Mouse (Mus musculus) retina, postnatal 1 day (tissue): ENCODE measurements around the gene Gm28539.
"Not testable (repeated sequence)": the region's sequence is repeated elsewhere in the genome, so short reads cannot be mapped to it uniquely, and the experiment has no call there.

Experiments
- DNase-seq: peaks from one replicate; pipeline ENCODE4 v3.0.0-alpha.2; 2012

The Gm28539 gene

GRCm38 (mm10) chr16:18969420-18970128 is 133.2 kb downstream of the Gm28539 start:
- no peak for DNase-seq

DNA sequence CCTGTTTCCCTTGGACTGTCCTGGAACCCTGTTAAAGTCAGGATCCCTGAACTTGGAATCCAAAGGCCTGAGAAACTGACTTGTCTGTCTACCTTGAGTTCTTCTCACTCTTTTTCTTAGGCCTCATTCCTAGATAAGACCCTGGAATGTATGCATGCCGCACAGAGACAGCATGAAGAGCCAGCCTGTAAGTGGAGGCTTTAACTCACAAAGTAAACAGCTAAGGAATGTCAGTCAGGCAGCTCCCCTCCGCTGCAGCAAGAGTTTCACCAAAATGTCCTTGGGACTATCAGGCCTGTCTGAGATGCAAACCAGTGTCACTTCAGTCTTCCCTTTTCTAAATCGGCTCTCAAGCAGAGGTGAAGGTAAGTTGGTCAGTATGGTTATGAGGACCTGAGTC is 134.5 kb downstream of the Gm28539 start:
- DNase-seq, result no peak

GRCm38 (mm10) chr16:18975665-18976064 is 139.3 kb downstream of the Gm28539 start:
- DNase-seq, result not testable (repeated sequence)

GRCm38 (mm10) chr16:18976315-18976714 is 139.9 kb downstream of the Gm28539 start:
- DNase-seq, result no peak

DNA sequence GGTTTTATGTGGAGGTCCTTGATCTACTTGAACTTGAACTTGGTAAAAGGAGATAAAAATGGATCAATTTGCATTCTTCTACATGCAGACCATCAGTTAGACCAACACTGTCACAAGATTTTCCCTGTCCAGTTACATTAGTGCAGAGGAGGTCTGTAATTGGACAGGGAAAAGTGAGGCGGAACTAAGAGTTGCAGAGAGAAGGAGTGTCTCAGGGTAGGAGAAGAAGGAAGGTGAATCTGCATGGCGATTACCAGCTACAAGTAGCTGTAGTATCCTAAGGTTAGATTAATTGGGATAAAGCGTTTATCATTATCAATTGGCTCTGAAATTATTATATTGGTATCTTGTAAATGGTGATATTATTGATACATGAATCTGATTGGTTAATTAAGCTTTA is 150.0 kb downstream of the Gm28539 start:
- no peak for DNase-seq

- DNase-seq, result no peak
These were observed 150.5 kb downstream of the Gm28539 start for GRCm38 (mm10) chr16:18986860-18987259.

DNA sequence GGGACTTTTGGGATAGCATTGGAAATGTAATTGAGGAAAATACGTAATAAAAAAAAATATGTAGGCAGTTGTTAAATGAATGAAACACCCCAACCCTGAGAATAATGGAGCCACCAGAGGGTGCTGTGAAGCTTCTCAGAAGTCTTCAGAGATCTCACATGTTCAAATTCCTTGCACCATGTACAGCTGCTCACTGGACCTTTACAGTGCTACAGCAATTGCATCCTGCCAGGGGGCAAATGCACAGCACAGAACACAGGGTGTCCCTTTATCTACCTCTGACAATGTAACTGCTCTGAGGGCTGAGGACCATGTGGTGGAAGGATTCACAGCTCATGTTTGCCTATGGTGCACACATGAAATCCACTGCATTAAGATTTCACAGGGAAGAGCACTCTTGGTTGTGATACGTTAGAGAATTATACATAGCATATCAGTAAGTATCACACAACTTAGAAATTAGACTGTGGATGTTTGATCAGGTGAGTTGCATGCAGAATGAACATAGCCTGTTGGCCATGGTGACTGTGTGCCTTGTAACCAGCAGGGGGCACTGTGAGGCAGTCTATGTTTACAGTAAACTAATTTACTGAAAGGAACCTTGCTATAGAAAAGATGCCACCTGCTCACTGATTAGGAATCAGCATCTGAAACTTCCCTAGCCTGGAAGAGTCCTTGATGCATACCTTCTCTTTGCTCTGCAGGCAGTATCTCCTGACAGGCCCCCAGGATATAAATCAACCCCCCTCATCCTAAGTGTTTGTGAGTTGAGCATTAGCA is 166.4 kb downstream of the Gm28539 start:
- DNase-seq, result peak; percentile 15

- DNase-seq, result no peak
These were observed 167.4 kb downstream of the Gm28539 start for GRCm38 (mm10) chr16:19003757-19004156.

DNA sequence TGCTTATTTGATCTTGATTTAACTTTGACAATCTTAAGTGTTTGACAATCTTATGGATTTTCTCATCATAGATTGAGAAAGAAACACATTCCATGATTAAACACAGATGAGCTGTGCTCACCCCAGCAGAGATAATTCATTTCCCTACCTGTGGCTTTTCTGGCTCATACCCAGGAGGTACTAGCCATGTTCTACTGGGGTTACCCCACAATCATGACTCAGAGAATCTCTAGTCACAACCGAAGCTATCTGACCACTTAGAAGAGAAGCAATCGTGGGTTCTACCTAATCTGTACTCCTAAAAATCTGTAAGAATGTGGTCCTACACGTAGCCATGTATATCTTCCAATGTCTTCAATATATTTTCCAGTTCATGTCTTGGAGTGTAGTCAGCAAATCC is 168.9 kb downstream of the Gm28539 start:
- DNase-seq, result no peak
